Mouse (Mus musculus): Measurements from ENCODE around the gene Blvrb. TPM values are rescaled to one million over a fixed set of nuclear protein-coding genes. Genes with fewer than 3 reads are reported as not detected.

Gene Blvrb
- total RNA-seq, 4 experiments from 2014 or later: 14.6 to 21.6 (median 20.1) TPM

DNA sequence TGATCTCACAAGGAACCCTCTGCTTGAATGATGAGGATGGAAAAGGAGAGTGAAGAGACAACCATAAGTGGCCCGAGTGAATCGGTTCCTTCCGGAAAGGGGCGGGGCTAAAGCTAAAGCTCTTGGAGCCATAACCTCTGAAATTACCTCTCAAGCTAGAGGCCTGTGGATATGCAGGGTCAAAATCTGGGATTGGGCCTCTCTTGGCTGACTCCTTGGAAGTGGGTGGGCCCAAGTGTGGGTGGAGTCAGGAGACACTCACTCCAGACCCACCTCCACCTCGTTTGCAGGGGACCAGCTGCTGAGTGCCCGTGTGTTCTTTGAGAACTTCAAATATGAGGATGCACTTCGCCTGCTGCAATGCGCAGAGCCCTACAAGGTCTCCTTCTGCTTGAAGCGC is 67.2 kb downstream of the Blvrb start:
- DNase-seq (ENCODE audit: low spot score in 2 of 2): no peak

Other genes with a start within 250 kb of the Blvrb start
- 10 to 100 TPM; 10.6 to 13.5 (median 12.4) TPM for gene Itpkc, start 219.3 kb upstream of the Blvrb start, total RNA-seq (2022)
- 10 to 100 TPM; 38.9 to 48.4 (median 42.6) TPM for gene Coq8b, start 215.0 kb upstream of the Blvrb start, total RNA-seq (2022)
- gene Numbl, start 189.5 kb upstream of the Blvrb start, total RNA-seq (2022): 100 to 1,000 TPM; 110 to 133 (median 125) TPM
- 10 to 100 TPM; 48.5 to 59.4 (median 57.9) TPM for gene Ltbp4, start 110.3 kb upstream of the Blvrb start, total RNA-seq (2022)
- gene Shkbp1, start 92.0 kb upstream of the Blvrb start, total RNA-seq (2022): 10 to 100 TPM; 29.6 to 49.1 (median 34.1) TPM
- not detected for gene Gm20479, start 90.6 kb upstream of the Blvrb start, total RNA-seq (2022)
- gene Sptbn4, start 292 bp upstream of the Blvrb start, total RNA-seq (2022): 100 to 1,000 TPM; 116 to 147 (median 135) TPM
- 1 to 10 TPM; 3.0 to 4.9 (median 3.9) TPM for gene Sertad3, start 25.8 kb downstream of the Blvrb start, total RNA-seq (2022)
- 10 to 100 TPM in 1 of 4 experiments, 1 to 10 TPM in 3; 6.4 to 10.7 (median 9.3) TPM for gene Sertad1, start 38.9 kb downstream of the Blvrb start, total RNA-seq (2022)
- gene Prx, start 51.3 kb downstream of the Blvrb start, total RNA-seq (2022): under 1 TPM; 0.38 to 0.43 (median 0.39) TPM
- gene Hipk4, start 75.3 kb downstream of the Blvrb start, total RNA-seq (2022): under 1 TPM in 1 of 4 experiments, not detected in 3; 0.25 TPM
- gene Pld3, start 105.2 kb downstream of the Blvrb start, total RNA-seq (2022): 100 to 1,000 TPM; 559 to 594 (median 575) TPM
- 10 to 100 TPM; 25.9 to 34.2 (median 29.8) TPM for gene 2310022A10Rik, start 105.3 kb downstream of the Blvrb start, total RNA-seq (2022)
- 100 to 1,000 TPM in 2 of 4 experiments, 10 to 100 TPM in 2; 72.2 to 109 (median 97.5) TPM for gene Akt2, start 143.6 kb downstream of the Blvrb start, total RNA-seq (2022)
- gene Ttc9b, start 205.9 kb downstream of the Blvrb start, total RNA-seq (2022): 10 to 100 TPM; 37.0 to 42.0 (median 41.1) TPM
- 100 to 1,000 TPM; 140 to 155 (median 146) TPM for gene Map3k10, start 226.6 kb downstream of the Blvrb start, total RNA-seq (2022)
- 10 to 100 TPM in 2 of 4 experiments, 1 to 10 TPM in 2; 9.6 to 13.5 (median 10.5) TPM for gene Zfp607b, start 241.4 kb downstream of the Blvrb start, total RNA-seq (2022)